Mouse (Mus musculus): Measurements from ENCODE around the gene Zcchc17. TPM values are rescaled to one million over a fixed set of nuclear protein-coding genes. Genes with fewer than 3 reads are reported as not detected.

Zcchc17 gene
- total and polyA plus RNA-seq, 3 experiments: 31.7 to 67.7 (median 51.8) TPM

- H3K4me1 ChIP-seq (ENCODE audit: control insufficient read depth in 1 of 2, insufficient read depth in 2 of 2): peaks cover 0 to 11% of the 10 kb centered on the region in 2 experiments; a peak in 2 of 4 replicates
- H3K27me3 ChIP-seq (replicated peaks): peaks cover 34% of the 10 kb centered on the region
- dilution Hi-C loops (cut with MboI; ENCODE audit: extremely low pct_ligation_motif_present, extremely low pct_unique_long_range_greater_than_20kb, low sequenced_read_pairs): no loop called here
- no peaks in the 10 kb centered on the region for H3K9me3 ChIP-seq (replicated peaks; ENCODE audit: low read length)
- H3K9ac ChIP-seq (ENCODE audit: insufficient read depth, low read depth): no peak overlapping the region
- DNase-seq (ENCODE audit: extremely low read depth): no peak
- in situ Hi-C loops (cut with MboI; ENCODE audit: low pct_ligation_motif_present, low pct_unique_long_range_greater_than_20kb, low sequenced_read_pairs): no loop called here
- no peak overlapping the region for H3K27ac ChIP-seq (ENCODE audit: insufficient read depth, low read depth)
- no peaks in the 10 kb centered on the region for H3K36me3 ChIP-seq (replicated peaks in 1 of 2; ENCODE audit: control insufficient read depth in 1 of 2, insufficient read depth in 1 of 2, low read length in 1 of 2)
- no peak overlapping the region for H3K4me2 ChIP-seq (ENCODE audit: insufficient read depth, low read depth, poor library complexity, severe bottlenecking)
- no peak overlapping the region for H3K4me3 ChIP-seq (replicated peaks in 1 of 3; ENCODE audit: low read depth in 2 of 3, low read length in 2 of 3, poor library complexity in 1 of 3)
- H3K79me2 ChIP-seq (replicated peaks; ENCODE audit: control insufficient read depth, extremely low read depth, insufficient read depth, poor library complexity, severe bottlenecking): no peaks in the 10 kb centered on the region
- TF ChIP-seq MEF2A (IDR thresholded peaks at IDR 0.05; ENCODE audit: borderline replicate concordance, low read depth, low read length) (no peak), E2F4 (IDR thresholded peaks at IDR 0.05; ENCODE audit: insufficient replicate concordance, low read depth, low read length) (no peak), MAFK (IDR thresholded peaks at IDR 0.05; ENCODE audit: insufficient replicate concordance, low read length) (no peak), POLR2AphosphoS2 (IDR thresholded peaks at IDR 0.05; ENCODE audit: low read depth, low read length) (no peak), KAT2A (IDR thresholded peaks at IDR 0.05; ENCODE audit: insufficient replicate concordance, low read length) (no peak)
Observed at GRCm38 (mm10) chr4:130298877-130299628, 60.7 kb downstream of the Zcchc17 start.

- no peaks in the 10 kb centered on the region for H3K36me3 ChIP-seq (replicated peaks in 1 of 2; ENCODE audit: control insufficient read depth in 1 of 2, insufficient read depth in 1 of 2, low read length in 1 of 2)
- dilution Hi-C loops (cut with MboI; ENCODE audit: extremely low pct_ligation_motif_present, extremely low pct_unique_long_range_greater_than_20kb, low sequenced_read_pairs) (no loop called here), in situ Hi-C loops (cut with MboI; ENCODE audit: low pct_ligation_motif_present, low pct_unique_long_range_greater_than_20kb, low sequenced_read_pairs) (no loop called here)
- TF ChIP-seq SMC3 (IDR thresholded peaks at IDR 0.05; ENCODE audit: low read depth, low read length) (peak; percentile 72), RAD21 (IDR thresholded peaks at IDR 0.05; ENCODE audit: low read depth, low read length) (peak; percentile 62), CTCF (conservative IDR thresholded peaks at IDR 0.05 in 1 of 2, IDR thresholded peaks at IDR 0.05 in 1 of 2; ENCODE audit: low read depth in 2 of 2, low read length in 2 of 2) (peak; percentile 78 to 84), POLR2AphosphoS2 (IDR thresholded peaks at IDR 0.05; ENCODE audit: low read depth, low read length) (no peak), MYC (IDR thresholded peaks at IDR 0.05; ENCODE audit: low read depth, low read length) (no peak)
- no peak overlapping the region for H3K4me2 ChIP-seq (ENCODE audit: insufficient read depth, low read depth, poor library complexity, severe bottlenecking)
- peaks cover 39% of the 10 kb centered on the region for H3K27me3 ChIP-seq (replicated peaks)
- peak; percentile 55 for DNase-seq (ENCODE audit: extremely low read depth)
- H3K9me3 ChIP-seq (replicated peaks; ENCODE audit: low read length): no peaks in the 10 kb centered on the region
- H3K4me1 ChIP-seq (ENCODE audit: control insufficient read depth in 1 of 2, insufficient read depth in 2 of 2): peaks cover 0 to 4% of the 10 kb centered on the region in 2 experiments; a peak in 1 of 4 replicates
- H3K79me2 ChIP-seq (replicated peaks; ENCODE audit: control insufficient read depth, extremely low read depth, insufficient read depth, poor library complexity, severe bottlenecking): no peaks in the 10 kb centered on the region
- no peak overlapping the region for H3K9ac ChIP-seq (ENCODE audit: insufficient read depth, low read depth)
- H3K4me3 ChIP-seq (replicated peaks in 1 of 3; ENCODE audit: low read depth in 2 of 3, low read length in 2 of 3, poor library complexity in 1 of 3): no peak overlapping the region
- H3K27ac ChIP-seq (ENCODE audit: insufficient read depth, low read depth): no peak overlapping the region
Observed at GRCm38 (mm10) chr4:130297123-130297529, 62.6 kb downstream of the Zcchc17 start.

- Histone ChIP-seq H3K36me3 (replicated peaks in 1 of 2; ENCODE audit: control insufficient read depth in 1 of 2, insufficient read depth in 1 of 2, low read length in 1 of 2) (no peaks in the 10 kb centered on the region), H3K27me3 (replicated peaks) (peaks cover 40% of the 10 kb centered on the region), H3K4me3 (replicated peaks in 1 of 3; ENCODE audit: low read depth in 2 of 3, low read length in 2 of 3, poor library complexity in 1 of 3) (no peak overlapping the region), H3K9me3 (replicated peaks; ENCODE audit: low read length) (no peaks in the 10 kb centered on the region), H3K79me2 (replicated peaks; ENCODE audit: control insufficient read depth, extremely low read depth, insufficient read depth, poor library complexity, severe bottlenecking) (no peaks in the 10 kb centered on the region), H3K4me1 (ENCODE audit: control insufficient read depth in 1 of 2, insufficient read depth in 2 of 2) (peaks cover 0 to 4% of the 10 kb centered on the region in 2 experiments; a peak in 1 of 4 replicates), H3K9ac (ENCODE audit: insufficient read depth, low read depth) (no peak overlapping the region), H3K4me2 (ENCODE audit: insufficient read depth, low read depth, poor library complexity, severe bottlenecking) (no peak overlapping the region), H3K27ac (ENCODE audit: insufficient read depth, low read depth) (no peak overlapping the region)
- TF ChIP-seq POLR2A (IDR thresholded peaks at IDR 0.05; ENCODE audit: low read depth, low read length) (no peak), MXI1 (IDR thresholded peaks at IDR 0.05; ENCODE audit: low read depth, low read length) (no peak), ZNF384 (IDR thresholded peaks at IDR 0.05; ENCODE audit: low read depth, low read length) (no peak), ZC3H11A (IDR thresholded peaks at IDR 0.05; ENCODE audit: low read depth, low read length) (no peak), JUN (IDR thresholded peaks at IDR 0.05; ENCODE audit: insufficient read depth, low read depth, low read length) (no peak), CTCF (conservative IDR thresholded peaks at IDR 0.05 in 1 of 2, IDR thresholded peaks at IDR 0.05 in 1 of 2; ENCODE audit: low read depth in 2 of 2, low read length in 2 of 2) (no peak)
- in situ Hi-C loops (cut with MboI; ENCODE audit: low pct_ligation_motif_present, low pct_unique_long_range_greater_than_20kb, low sequenced_read_pairs): no loop called here
- DNase-seq (ENCODE audit: extremely low read depth): no peak
- dilution Hi-C loops (cut with MboI; ENCODE audit: extremely low pct_ligation_motif_present, extremely low pct_unique_long_range_greater_than_20kb, low sequenced_read_pairs): no loop called here
Observed at GRCm38 (mm10) chr4:130296243-130296965, 63.3 kb downstream of the Zcchc17 start.
